Mouse (Mus musculus) CH12F3 (cell line): ENCODE measurements around the gene Gm9747.

ENCODE experiments used
- in situ Hi-C: fragments of 300-500 bp; cut with MboI; formaldehyde crosslinking; loops from 2 replicates; pipeline ENCODE4 v1.14.3; 2020; ENCODE audit warnings: low sequenced_read_pairs

Gene Gm9747

GRCm38 (mm10) chr1:82232812-82233211 lies at the start of gene Gm9747:
Gene Gm9747 (plus strand): TSS chr1:82233112.
- in situ Hi-C loops, result no loop called here

GRCm38 (mm10) chr1:82183913-82184442 lies 48.9 kb upstream of the Gm9747 start:
- in situ Hi-C loops, result no loop called here

- in situ Hi-C loops, result no loop called here
These were observed 44.2 kb upstream of the Gm9747 start for GRCm38 (mm10) chr1:82188549-82189231.

GRCm38 (mm10) chr1:82189516-82189915 lies 43.4 kb upstream of the Gm9747 start:
- in situ Hi-C loops, result no loop called here

GRCm38 (mm10) chr1:82191579-82191978 lies 41.3 kb upstream of the Gm9747 start:
- in situ Hi-C loops, result no loop called here

- in situ Hi-C loops, result no loop called here
These were observed 33.0 kb upstream of the Gm9747 start for GRCm38 (mm10) chr1:82199918-82200317.

DNA sequence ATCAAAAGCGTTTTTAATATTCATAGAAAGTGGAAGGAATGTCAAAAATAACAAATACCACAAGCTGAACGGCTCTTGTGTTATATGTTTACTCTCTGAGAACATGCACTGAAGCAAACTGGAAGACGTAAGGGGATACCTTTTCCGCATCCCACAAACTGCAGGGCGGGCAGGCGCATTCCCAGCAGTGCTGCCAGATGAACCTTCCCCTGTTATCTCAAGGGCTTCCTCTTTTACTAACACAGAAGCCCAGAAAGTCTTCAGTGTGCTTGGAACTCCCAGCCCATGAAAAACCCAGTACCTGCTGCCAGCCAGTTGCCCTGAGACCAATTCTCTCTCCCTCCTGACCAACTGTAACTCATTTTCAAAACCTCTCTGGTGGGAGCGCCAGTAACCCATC lies 32.3 kb upstream of the Gm9747 start:
- in situ Hi-C loops, result no loop called here

DNA sequence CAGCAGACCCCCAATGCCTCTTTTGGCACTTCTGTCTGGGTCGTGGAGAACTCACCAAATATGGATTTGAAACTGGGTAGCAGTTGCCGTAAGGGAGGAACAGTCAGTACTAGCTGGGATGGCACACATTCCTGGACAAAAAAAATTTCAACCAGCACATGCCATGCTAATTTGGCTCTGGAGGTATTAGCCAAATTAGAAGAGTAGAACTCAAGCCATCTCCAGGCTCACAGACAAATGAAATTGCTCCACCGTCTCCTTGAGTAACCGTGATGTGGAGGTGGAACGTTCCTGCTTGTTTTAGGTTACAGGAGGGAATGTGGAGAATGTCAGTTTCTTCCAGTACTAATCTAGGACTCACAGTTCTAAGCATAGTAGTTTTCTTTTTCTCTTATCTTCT lies 25.4 kb upstream of the Gm9747 start:
- in situ Hi-C loops, result no loop called here

GRCm38 (mm10) chr1:82220673-82221396 lies 12.1 kb upstream of the Gm9747 start:
- in situ Hi-C loops, result no loop called here

- in situ Hi-C loops, result no loop called here
These were observed 11.4 kb upstream of the Gm9747 start for GRCm38 (mm10) chr1:82221462-82221861.

DNA sequence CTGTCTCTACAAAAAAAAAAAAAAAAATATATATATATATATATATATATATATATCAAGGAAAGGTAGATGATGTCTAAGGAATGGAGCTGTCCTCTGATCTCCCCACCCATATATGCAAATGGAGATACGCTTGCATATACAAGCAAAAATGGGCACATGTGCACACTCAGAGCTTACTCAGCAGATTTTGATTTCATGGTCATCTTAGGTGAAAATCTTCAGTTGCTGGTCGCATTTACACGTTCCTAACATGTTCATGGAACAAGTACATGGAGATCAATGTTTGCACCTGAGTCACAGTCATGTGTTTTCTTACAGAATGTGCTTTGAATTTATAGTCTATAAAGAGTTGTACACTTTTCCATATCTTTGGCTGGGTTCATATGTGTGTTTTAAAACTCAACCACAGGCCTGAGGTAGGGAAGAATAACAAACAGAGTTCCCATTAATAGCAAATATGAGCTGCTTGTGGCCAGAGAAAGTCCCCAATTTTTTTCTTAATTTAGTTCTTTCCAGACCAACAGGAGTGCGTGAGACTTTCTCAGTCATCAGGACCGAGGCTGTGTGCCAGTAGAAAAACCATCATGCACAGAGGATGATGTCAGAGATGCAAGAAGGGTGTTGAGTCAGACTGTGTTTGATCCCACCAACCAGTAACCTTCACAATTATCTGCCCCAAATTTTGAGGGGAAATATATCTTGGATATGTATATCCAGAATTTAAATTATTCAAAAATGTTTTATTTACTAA lies 9.7 kb upstream of the Gm9747 start:
- in situ Hi-C loops, result no loop called here

DNA sequence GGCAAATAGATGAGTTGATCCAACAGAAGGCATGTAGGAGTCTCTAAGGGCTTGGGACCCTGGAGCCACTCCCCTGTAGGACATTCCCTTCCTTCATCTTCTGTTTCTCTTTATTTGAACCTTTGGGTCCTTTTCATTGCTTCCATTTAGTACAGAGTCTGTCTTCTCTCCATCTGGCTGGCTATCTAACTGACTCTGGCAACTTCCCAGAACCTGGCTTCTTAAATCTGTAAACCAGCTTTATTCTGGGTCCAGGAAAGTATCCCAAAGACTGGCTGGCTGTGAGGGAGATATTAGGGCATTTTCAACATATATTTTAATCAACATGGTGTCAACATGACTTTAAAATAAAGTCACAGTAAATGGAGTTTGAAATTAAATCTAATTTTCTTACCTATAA lies 4.1 kb upstream of the Gm9747 start:
- in situ Hi-C loops, result no loop called here

GRCm38 (mm10) chr1:82234616-82235015 lies 1.7 kb downstream of the Gm9747 start:
- in situ Hi-C loops, result no loop called here

GRCm38 (mm10) chr1:82235455-82236104 lies 2.7 kb downstream of the Gm9747 start:
- in situ Hi-C loops, result no loop called here

GRCm38 (mm10) chr1:82238245-82238644 lies 5.3 kb downstream of the Gm9747 start:
- in situ Hi-C loops, result no loop called here

DNA sequence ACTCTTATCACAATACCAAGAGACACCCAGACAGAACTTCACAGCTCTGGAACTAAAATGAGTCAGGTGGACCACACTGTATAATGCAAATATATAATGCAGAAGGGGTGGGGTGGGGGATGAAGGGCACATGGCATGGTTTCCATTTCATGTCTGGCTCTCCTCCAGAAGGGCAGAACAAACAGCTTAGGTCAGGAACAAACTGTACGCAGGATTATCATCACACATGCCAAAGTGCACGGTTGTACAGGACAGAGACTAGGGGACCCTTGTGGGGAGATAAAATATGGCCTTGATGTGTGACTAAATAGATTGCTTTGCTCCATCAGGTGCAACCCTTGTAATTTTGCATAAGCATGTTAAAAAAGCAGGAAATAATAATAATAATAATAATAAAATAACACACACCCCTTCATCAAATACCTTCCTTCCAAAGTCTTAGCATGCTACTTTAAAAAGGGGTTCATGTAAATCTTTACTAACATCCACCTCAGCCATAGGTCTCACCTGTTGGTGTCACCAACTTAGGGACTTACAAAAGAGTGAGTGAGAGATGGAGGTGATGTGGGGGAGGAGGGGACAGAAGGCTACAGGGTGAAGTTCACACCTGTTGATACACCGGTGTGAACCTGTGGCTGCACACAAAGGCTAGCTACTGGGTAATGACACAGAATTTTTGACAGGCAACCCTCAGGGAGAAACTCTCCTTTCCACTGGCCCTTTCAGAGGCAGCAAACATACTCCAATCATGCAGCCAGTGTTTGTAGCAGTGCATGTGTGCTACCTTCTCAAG lies 6.7 kb downstream of the Gm9747 start:
- in situ Hi-C loops, result no loop called here

- in situ Hi-C loops, result no loop called here
These were observed 10.4 kb downstream of the Gm9747 start for GRCm38 (mm10) chr1:82243260-82243825.

DNA sequence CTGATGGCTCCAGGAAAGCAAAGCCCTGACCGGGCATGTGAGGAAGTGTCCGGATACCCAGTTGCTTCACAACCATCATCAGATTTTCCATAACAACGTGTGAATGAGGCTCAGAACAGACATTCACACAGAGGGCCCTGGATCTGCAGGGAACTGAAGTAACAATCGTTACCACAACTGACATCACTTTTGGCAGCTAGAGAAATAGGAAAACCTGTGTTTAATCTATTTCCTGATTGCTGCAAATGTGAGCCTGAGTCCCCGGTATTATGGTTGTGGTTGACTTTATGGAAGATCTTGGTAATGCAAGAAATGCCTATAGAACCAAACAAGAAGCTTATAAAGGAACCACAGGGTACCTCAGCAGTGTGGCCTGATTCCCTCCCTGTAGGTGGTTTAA lies 12.1 kb downstream of the Gm9747 start:
- in situ Hi-C loops, result no loop called here

- in situ Hi-C loops, result no loop called here
These were observed 14.5 kb downstream of the Gm9747 start for GRCm38 (mm10) chr1:82247221-82247951.
